12 mouse cellular contexts compared by ENCODE assay signal in the genomic region with DNA sequence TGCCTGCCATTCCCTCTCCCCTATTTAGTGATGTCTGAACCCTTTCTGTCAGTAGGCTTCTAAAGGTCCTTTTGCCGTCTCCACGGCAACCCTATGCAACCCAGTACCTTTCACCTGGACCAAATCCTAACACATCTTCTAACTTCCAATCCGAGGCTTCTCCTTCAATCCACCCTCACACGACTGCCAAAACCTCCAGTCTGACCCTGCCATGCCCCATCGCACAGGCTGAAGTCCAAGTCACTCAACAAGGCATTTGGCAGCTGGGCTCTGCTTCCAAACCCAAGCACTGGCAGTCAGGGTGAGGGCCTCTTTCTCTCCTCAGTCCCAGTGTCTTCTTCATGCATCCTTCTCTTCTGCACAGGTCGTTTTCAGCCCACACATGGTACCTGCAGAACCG.
A peak's percentile ranks its signal among the peaks of the same experiment; 100 is the strongest.
DNase-seq lines count a peak whose midpoint lies in the region; ATAC-seq and TF ChIP-seq lines count a peak whose summit lies in the region.
"Had no signal": no experiment of that assay in that cellular context is flagged by ENCODE, and none has a peak within 500 bp of the region (broad histone marks: within the 10 kb centered on the region; RNA-seq: fewer than 3 reads in every experiment).

No protein-coding gene starts in this region.

- peak; percentile 84 for TF ChIP-seq EP300 in liver, postnatal 0 days (IDR thresholded peaks at IDR 0.05; ENCODE audit: low read depth)

- no peak overlapping the region for H3K27ac ChIP-seq in cerebellum, adult 2 months (ENCODE audit: insufficient read depth, low read length)
- peak overlapping the region; percentile 71 for H3K27ac ChIP-seq in liver, postnatal 0 days (ENCODE audit: low read depth)
- H3K27ac ChIP-seq in liver, embryonic 12.5 days = no peak overlapping the region
- H3K27ac ChIP-seq: liver, embryonic 15.5 days had no signal

- peak; percentile 89 for ATAC-seq in liver, postnatal 0 days
- no peak for ATAC-seq in liver, embryonic 12.5 days
- no peak for ATAC-seq in granulocyte monocyte progenitor cell, adult 5-6 weeks (replicated peaks; ENCODE audit: poor library complexity, severe bottlenecking)

- TF ChIP-seq CTCF in cerebellum, adult 2 months (IDR thresholded peaks at IDR 0.05; ENCODE audit: borderline replicate concordance, insufficient read depth, low read depth, low read length) = no peak
- no peak for TF ChIP-seq CTCF in liver, postnatal 0 days (IDR thresholded peaks at IDR 0.05; ENCODE audit: low read depth)

- peak; percentile 45 to 62 for DNase-seq in cerebellum, adult 2 months
- no peak for DNase-seq in cerebellum, adult 9-10 months
- DNase-seq in liver, postnatal 0 days = peak; percentile 57
- peak; percentile 26 for DNase-seq in heart, postnatal 25 days (ENCODE audit: low spot score)
- peak; percentile 88 to 94 for DNase-seq in kidney, postnatal 36 days
- DNase-seq in natural killer cell, adult 2 months (ENCODE audit: low spot score in 2 of 2) = no peak
- DNase-seq: embryo, embryonic 11 days; retina, postnatal 1 day; thymus, postnatal 25 days had no signal

- intact Hi-C loops in heart, postnatal 25 days (cut with DNase I) = no loop called here

- TF ChIP-seq POLR2A in cerebellum, adult 2 months (IDR thresholded peaks at IDR 0.05; ENCODE audit: borderline replicate concordance, insufficient read depth, low read length) = no peak

- no peaks in the 10 kb centered on the region for H3K9me3 ChIP-seq in liver, postnatal 0 days (ENCODE audit: low read length)
- H3K9me3 ChIP-seq in liver, embryonic 12.5 days (replicated peaks) = no peaks in the 10 kb centered on the region
- H3K9me3 ChIP-seq: liver, embryonic 15.5 days had no signal

- H3K4me3 ChIP-seq in cerebellum, adult 2 months (replicated peaks; ENCODE audit: insufficient read depth, low read depth, low read length) = no peak overlapping the region
- H3K4me3 ChIP-seq in liver, postnatal 0 days (ENCODE audit: low read depth, low read length) = no peak overlapping the region
- no peak overlapping the region for H3K4me3 ChIP-seq in liver, embryonic 12.5 days
- H3K4me3 ChIP-seq: liver, embryonic 15.5 days had no signal

- H3K4me2 ChIP-seq in liver, postnatal 0 days (ENCODE audit: low read depth, low read length) = no peak overlapping the region
- H3K4me2 ChIP-seq in liver, embryonic 12.5 days = no peak overlapping the region
- H3K4me2 ChIP-seq: liver, embryonic 15.5 days had no signal

- peaks cover 14% of the 10 kb centered on the region for H3K4me1 ChIP-seq in cerebellum, adult 2 months (ENCODE audit: control insufficient read depth, insufficient read depth, low read length)
- H3K4me1 ChIP-seq in liver, postnatal 0 days (ENCODE audit: insufficient read depth) = peaks cover 10% of the 10 kb centered on the region
- peaks cover 7% of the 10 kb centered on the region for H3K4me1 ChIP-seq in liver, embryonic 12.5 days

- no peaks in the 10 kb centered on the region for H3K36me3 ChIP-seq in liver, postnatal 0 days (replicated peaks; ENCODE audit: insufficient read depth, low read length)
- no peaks in the 10 kb centered on the region for H3K36me3 ChIP-seq in liver, embryonic 12.5 days
- H3K36me3 ChIP-seq: liver, embryonic 15.5 days had no signal

- H3K9ac ChIP-seq in liver, postnatal 0 days (replicated peaks) = no peak overlapping the region
- no peak overlapping the region for H3K9ac ChIP-seq in liver, embryonic 12.5 days
- H3K9ac ChIP-seq: liver, embryonic 15.5 days had no signal

- no peaks in the 10 kb centered on the region for H3K27me3 ChIP-seq in cerebellum, adult 2 months (ENCODE audit: control insufficient read depth, insufficient read depth, low read length)
- H3K27me3 ChIP-seq in liver, postnatal 0 days (ENCODE audit: insufficient read depth, low read length) = no peaks in the 10 kb centered on the region
- 0 out of 2 replicates have a peak, but pooled peaks cover 2% of the 10 kb centered on the region for H3K27me3 ChIP-seq in liver, embryonic 12.5 days (replicated peaks)
- H3K27me3 ChIP-seq: liver, embryonic 15.5 days had no signal

- WGBS in cerebellum, adult 2 months = 36% methylated on average over 7 of the region's 7 CpGs
- 79% methylated on average over 7 of the region's 7 CpGs for WGBS in liver, postnatal 0 days (ENCODE audit: insufficient replicate concordance)
- 69% methylated on average over 7 of the region's 7 CpGs for WGBS in liver, embryonic 12.5 days (ENCODE audit: insufficient replicate concordance)

Comparison
In these comparisons a context has a peak if more than half of its experiments do, and no peak if none do; other contexts are left out.
1. DNase-seq: peak in cerebellum, adult 2 months (2 of 2), liver, postnatal 0 days (single experiment), heart, postnatal 25 days (single experiment) and kidney, postnatal 36 days (2 of 2); none in cerebellum, adult 9-10 months (single experiment) and natural killer cell, adult 2 months (0 of 2).